Mouse (Mus musculus) bone marrow macrophage, adult 2 months (primary cell): ENCODE measurements around the gene Dcakd.

Experiments used
- CTCF ChIP-seq: IDR thresholded peaks from 2 replicates; pipeline ENCODE4 v1.5.1; 2012; ENCODE audit warnings: low read depth, mild to moderate bottlenecking, low read length, moderate library complexity
- POLR2A ChIP-seq: IDR thresholded peaks from 2 replicates; pipeline ENCODE4 v1.6.1; 2012; ENCODE audit warnings: mild to moderate bottlenecking, low read depth, low read length, borderline replicate concordance

GRCm38 (mm10) chr11:103027570-103028175 is 460 bp downstream of the Dcakd start:
- TF ChIP-seq CTCF (0 out of 2 replicates have a peak, but pooled peaks have one; percentile 13), POLR2A (no peak)
